ENCODE assay signal across 17 mouse cellular contexts in genomic region chr7:37421704-37422103, GRCm38 (mm10).
DNase-seq lines count a peak whose midpoint lies in the region; ATAC-seq and TF ChIP-seq lines count a peak whose summit lies in the region.
"Had no signal": no experiment of that assay in that cellular context is flagged by ENCODE, and none has a peak within 500 bp of the region (broad histone marks: within the 10 kb centered on the region; RNA-seq: fewer than 3 reads in every experiment).

No protein-coding gene starts in this region.

- no peaks in the 10 kb centered on the region for H3K36me3 ChIP-seq in forebrain, postnatal 0 days (ENCODE audit: insufficient read depth)
- H3K36me3 ChIP-seq in forebrain, embryonic 14.5 days (ENCODE audit: control insufficient read depth, insufficient read depth, low read length): no peaks in the 10 kb centered on the region
- no peaks in the 10 kb centered on the region for H3K36me3 ChIP-seq in kidney, postnatal 0 days (ENCODE audit: insufficient read depth, low read length)
- H3K36me3 ChIP-seq in midbrain, postnatal 0 days (ENCODE audit: insufficient read depth, low read length): no peaks in the 10 kb centered on the region
- no peaks in the 10 kb centered on the region for H3K36me3 ChIP-seq in midbrain, embryonic 10.5 days
- H3K36me3 ChIP-seq: forebrain, embryonic 12.5 days; limb, embryonic 10.5 days; liver, embryonic 12.5 days; midbrain, embryonic 15.5 days had no signal

- H3K27me3 ChIP-seq in forebrain, postnatal 0 days (ENCODE audit: insufficient read depth, low read length): no peaks in the 10 kb centered on the region
- H3K27me3 ChIP-seq in forebrain, embryonic 14.5 days (replicated peaks; ENCODE audit: control insufficient read depth, insufficient read depth, low read length): no peaks in the 10 kb centered on the region
- H3K27me3 ChIP-seq in kidney, postnatal 0 days (ENCODE audit: insufficient read depth, low read length): no peaks in the 10 kb centered on the region
- H3K27me3 ChIP-seq in midbrain, postnatal 0 days (ENCODE audit: insufficient read depth, low read length): no peaks in the 10 kb centered on the region
- H3K27me3 ChIP-seq in midbrain, embryonic 10.5 days (ENCODE audit: low read depth, poor library complexity, severe bottlenecking): no peaks in the 10 kb centered on the region
- H3K27me3 ChIP-seq: forebrain, embryonic 12.5 days; liver, embryonic 12.5 days; midbrain, embryonic 15.5 days had no signal

- ATAC-seq in forebrain, postnatal 0 days: 0 out of 2 replicates have a peak, but pooled peaks have one; percentile 38
- ATAC-seq in forebrain, embryonic 14.5 days: no peak
- ATAC-seq in kidney, postnatal 0 days (replicated peaks; ENCODE audit: low FRiP score, low read depth): no peak
- no peak for ATAC-seq in midbrain, postnatal 0 days (ENCODE audit: low FRiP score)
- ATAC-seq in granulocyte monocyte progenitor cell, adult 5-6 weeks (replicated peaks; ENCODE audit: poor library complexity, severe bottlenecking): no peak
- ATAC-seq: intestine, embryonic 16.5 days; liver, embryonic 12.5 days; midbrain, embryonic 15.5 days had no signal

- no peak overlapping the region for H3K9ac ChIP-seq in forebrain, postnatal 0 days
- no peak overlapping the region for H3K9ac ChIP-seq in forebrain, embryonic 14.5 days (ENCODE audit: low read length)
- no peak overlapping the region for H3K9ac ChIP-seq in kidney, postnatal 0 days (ENCODE audit: low read depth, low read length)
- H3K9ac ChIP-seq in midbrain, postnatal 0 days (replicated peaks; ENCODE audit: low read length, poor library complexity, severe bottlenecking): no peak overlapping the region
- H3K9ac ChIP-seq: forebrain, embryonic 12.5 days; liver, embryonic 12.5 days; midbrain, embryonic 15.5 days had no signal

- no peak overlapping the region for H3K27ac ChIP-seq in forebrain, postnatal 0 days (ENCODE audit: low read depth, low read length)
- no peak overlapping the region for H3K27ac ChIP-seq in forebrain, embryonic 14.5 days (ENCODE audit: low read depth, low read length)
- no peak overlapping the region for H3K27ac ChIP-seq in kidney, postnatal 0 days
- no peak overlapping the region for H3K27ac ChIP-seq in midbrain, postnatal 0 days (ENCODE audit: low read depth, low read length)
- H3K27ac ChIP-seq in midbrain, embryonic 10.5 days (replicated peaks): no peak overlapping the region
- H3K27ac ChIP-seq: forebrain, embryonic 12.5 days; limb, embryonic 10.5 days; liver, embryonic 12.5 days; macrophage; midbrain, embryonic 15.5 days had no signal

- no peak overlapping the region for H3K4me2 ChIP-seq in forebrain, postnatal 0 days (ENCODE audit: low read depth)
- no peak overlapping the region for H3K4me2 ChIP-seq in forebrain, embryonic 14.5 days (ENCODE audit: low read length)
- H3K4me2 ChIP-seq in kidney, postnatal 0 days (ENCODE audit: low read length): no peak overlapping the region
- H3K4me2 ChIP-seq in midbrain, postnatal 0 days (ENCODE audit: low read depth, low read length, poor library complexity, severe bottlenecking): no peak overlapping the region
- H3K4me2 ChIP-seq: forebrain, embryonic 12.5 days; liver, embryonic 12.5 days; midbrain, embryonic 15.5 days had no signal

- no peaks in the 10 kb centered on the region for H3K4me1 ChIP-seq in forebrain, postnatal 0 days (ENCODE audit: insufficient read depth)
- no peaks in the 10 kb centered on the region for H3K4me1 ChIP-seq in forebrain, embryonic 14.5 days (ENCODE audit: control insufficient read depth, insufficient read depth, low read length)
- H3K4me1 ChIP-seq in kidney, postnatal 0 days (replicated peaks; ENCODE audit: insufficient read depth, low read length): no peaks in the 10 kb centered on the region
- H3K4me1 ChIP-seq in midbrain, postnatal 0 days (ENCODE audit: insufficient read depth, low read length): no peaks in the 10 kb centered on the region; the same call in 1 of the 2 replicates
- no peaks in the 10 kb centered on the region for H3K4me1 ChIP-seq in midbrain, embryonic 10.5 days
- H3K4me1 ChIP-seq: forebrain, embryonic 12.5 days; liver, embryonic 12.5 days; midbrain, embryonic 15.5 days had no signal

- no peak for DNase-seq in forebrain, postnatal 0 days
- DNase-seq in forebrain, embryonic 14.5 days (ENCODE audit: low spot score): no peak
- peak; percentile 22 for DNase-seq in kidney, postnatal 0 days (ENCODE audit: low spot score)
- no peak for DNase-seq in kidney, adult 18-20 months
- DNase-seq in midbrain, postnatal 0 days (ENCODE audit: low spot score): peak; percentile 10
- DNase-seq in midbrain, embryonic 10.5 days (ENCODE audit: low spot score): no peak
- DNase-seq: adrenal gland, adult 2 months; cerebellum, adult 18-20 months; kidney, postnatal 25 days; layer of hippocampus, postnatal 36 days had no signal

- H3K4me3 ChIP-seq in forebrain, postnatal 0 days (ENCODE audit: low read depth, low read length): no peak overlapping the region
- no peak overlapping the region for H3K4me3 ChIP-seq in forebrain, embryonic 14.5 days (ENCODE audit: low read depth, low read length)
- H3K4me3 ChIP-seq in kidney, postnatal 0 days (replicated peaks; ENCODE audit: low read depth, low read length): no peak overlapping the region
- H3K4me3 ChIP-seq in midbrain, postnatal 0 days (ENCODE audit: low read depth, low read length): no peak overlapping the region
- no peak overlapping the region for H3K4me3 ChIP-seq in midbrain, embryonic 10.5 days
- H3K4me3 ChIP-seq: forebrain, embryonic 12.5 days; limb, embryonic 10.5 days; liver, embryonic 12.5 days; midbrain, embryonic 15.5 days had no signal

- no peaks in the 10 kb centered on the region for H3K9me3 ChIP-seq in forebrain, postnatal 0 days (ENCODE audit: low read length)
- no peaks in the 10 kb centered on the region for H3K9me3 ChIP-seq in forebrain, embryonic 14.5 days (replicated peaks; ENCODE audit: control insufficient read depth, low read length)
- H3K9me3 ChIP-seq in kidney, postnatal 0 days (replicated peaks; ENCODE audit: low read length): no peaks in the 10 kb centered on the region
- H3K9me3 ChIP-seq in midbrain, postnatal 0 days (ENCODE audit: low read length): no peaks in the 10 kb centered on the region
- H3K9me3 ChIP-seq in midbrain, embryonic 10.5 days (replicated peaks): no peaks in the 10 kb centered on the region
- H3K9me3 ChIP-seq: forebrain, embryonic 12.5 days; limb, embryonic 10.5 days; liver, embryonic 12.5 days; midbrain, embryonic 15.5 days had no signal

- peak; percentile 57 for TF ChIP-seq CTCF in forebrain, postnatal 0 days (IDR thresholded peaks at IDR 0.05; ENCODE audit: low read depth)
- TF ChIP-seq CTCF in kidney, postnatal 0 days (IDR thresholded peaks at IDR 0.05; ENCODE audit: low read depth): peak; percentile 48
- TF ChIP-seq CTCF in midbrain, postnatal 0 days (IDR thresholded peaks at IDR 0.05): peak; percentile 54

- WGBS in forebrain, postnatal 0 days: 82% methylated on average over 10 of the region's 10 CpGs
- 87% methylated on average over 10 of the region's 10 CpGs for WGBS in forebrain, embryonic 14.5 days
- WGBS in kidney, postnatal 0 days: 69% methylated on average over 10 of the region's 10 CpGs
- WGBS in midbrain, postnatal 0 days: 81% methylated on average over 10 of the region's 10 CpGs
- 85% methylated on average over 10 of the region's 10 CpGs for WGBS in midbrain, embryonic 10.5 days

Comparison
In these comparisons a context has a peak if more than half of its experiments do, and no peak if none do; other contexts are left out.
1. DNase-seq: peak in kidney, postnatal 0 days (single experiment) and midbrain, postnatal 0 days (single experiment); none in forebrain, postnatal 0 days (single experiment), forebrain, embryonic 14.5 days (single experiment), kidney, adult 18-20 months (single experiment) and midbrain, embryonic 10.5 days (single experiment).
2. Peak in every context shown above with its lines, with median percentiles within 50 percentile points of each other: CTCF ChIP-seq.